Mouse (Mus musculus) erythroid progenitor cell, adult 5-6 weeks (primary cell): ENCODE measurements at regions not wholly inside any gene's neighbourhood (a gene's known extent, or its start where the extent isn't known, plus 50 kb on each side); places are given as distances from the start of the nearest gene placed in this dataset.

Source experiments
- ATAC-seq: replicated peaks from 2 replicates; pipeline ENCODE4 v1.8.0; 2016; ENCODE audit warnings: moderate number of reproducible peaks, mild to moderate bottlenecking, moderate TSS enrichment, inconsistent platforms; ENCODE audit not compliant: poor library complexity, low FRiP score, severe bottlenecking

- no peak for ATAC-seq
Measured at GRCm38 (mm10) chr9:79310591-79310990, 408.0 kb downstream of the Col12a1 start.

- ATAC-seq = no peak
Measured at GRCm38 (mm10) chr9:79317411-79317810, 401.2 kb downstream of the Col12a1 start.

- ATAC-seq = no peak
Measured at GRCm38 (mm10) chr9:79346371-79347096, 372.1 kb downstream of the Col12a1 start.

GRCm38 (mm10) chr9:79392020-79392419 lies 326.6 kb downstream of the Col12a1 start:
- ATAC-seq = no peak

GRCm38 (mm10) chr9:79414989-79415388 lies 303.6 kb downstream of the Col12a1 start:
- no peak for ATAC-seq

- no peak for ATAC-seq
Measured at GRCm38 (mm10) chr9:79430417-79430816, 288.2 kb downstream of the Col12a1 start.

- no peak for ATAC-seq
Measured at GRCm38 (mm10) chr9:79437636-79438035, 281.0 kb downstream of the Col12a1 start.

GRCm38 (mm10) chr9:79439233-79439960 lies 279.2 kb downstream of the Col12a1 start:
- no peak for ATAC-seq

- no peak for ATAC-seq
Measured at GRCm38 (mm10) chr9:79455226-79455625, 263.4 kb downstream of the Col12a1 start.

GRCm38 (mm10) chr9:79479118-79479517 lies 239.5 kb downstream of the Col12a1 start:
- no peak for ATAC-seq

- no peak for ATAC-seq
Measured at GRCm38 (mm10) chr9:79500253-79500652, 218.4 kb downstream of the Col12a1 start.

GRCm38 (mm10) chr9:79502034-79502433 lies 216.6 kb downstream of the Col12a1 start:
- ATAC-seq = no peak

GRCm38 (mm10) chr9:79516384-79516783 lies 202.2 kb downstream of the Col12a1 start:
- no peak for ATAC-seq

- no peak for ATAC-seq
Measured at GRCm38 (mm10) chr9:79517461-79517860, 201.2 kb downstream of the Col12a1 start.

GRCm38 (mm10) chr9:79518640-79519039 lies 200.0 kb downstream of the Col12a1 start:
- ATAC-seq = no peak

- ATAC-seq = no peak
Measured at GRCm38 (mm10) chr9:79520498-79520897, 198.1 kb downstream of the Col12a1 start.

- ATAC-seq = no peak
Measured at GRCm38 (mm10) chr9:79523054-79523453, 195.6 kb downstream of the Col12a1 start.

- ATAC-seq = no peak
Measured at GRCm38 (mm10) chr9:79525000-79525399, 193.6 kb downstream of the Col12a1 start.

GRCm38 (mm10) chr9:79526390-79526789 lies 192.2 kb downstream of the Col12a1 start:
- ATAC-seq = no peak

- no peak for ATAC-seq
Measured at GRCm38 (mm10) chr9:79527331-79527730, 191.3 kb downstream of the Col12a1 start.
